Mouse (Mus musculus) hematopoietic stem cell, adult 5-6 weeks (primary cell): Measurements from ENCODE around the gene Cbwd1. TPM values are rescaled to one million over a fixed set of nuclear protein-coding genes. Genes with fewer than 3 reads are reported as not detected.

Source experiments
- total RNA-seq: library from RNA; stranded (forward); fragments of 172-1452, 232-1000 nt; gene quantifications from 2 replicates; pipeline ENCODE4 v1.2.3, GENCODE M21; 2017

Gene Cbwd1
- total RNA-seq, 1 experiment from 2014 or later = 39.8 TPM

Other genes with a start within 250 kb of the Cbwd1 start
- gene Pgm5, start 99.8 kb downstream of the Cbwd1 start, total RNA-seq = 0.13 TPM in 1 of 2 replicates, not detected in the other
- 71.2 and 73.0 TPM in 2 replicates for gene Gm10053, start 85.9 kb downstream of the Cbwd1 start, total RNA-seq
- gene Foxd4, start 60.4 kb downstream of the Cbwd1 start, total RNA-seq = not detected in 2 replicates
- gene Dock8, start 37.9 kb upstream of the Cbwd1 start, total RNA-seq = 50.4 and 63.4 TPM in 2 replicates